Mouse (Mus musculus): ENCODE measurements around the gene Ddx5. TPM values are rescaled to one million over a fixed set of nuclear protein-coding genes. Genes with fewer than 3 reads are reported as not detected.

Ddx5 gene
- polyA plus RNA-seq, 1 experiment, result 198 TPM

DNA sequence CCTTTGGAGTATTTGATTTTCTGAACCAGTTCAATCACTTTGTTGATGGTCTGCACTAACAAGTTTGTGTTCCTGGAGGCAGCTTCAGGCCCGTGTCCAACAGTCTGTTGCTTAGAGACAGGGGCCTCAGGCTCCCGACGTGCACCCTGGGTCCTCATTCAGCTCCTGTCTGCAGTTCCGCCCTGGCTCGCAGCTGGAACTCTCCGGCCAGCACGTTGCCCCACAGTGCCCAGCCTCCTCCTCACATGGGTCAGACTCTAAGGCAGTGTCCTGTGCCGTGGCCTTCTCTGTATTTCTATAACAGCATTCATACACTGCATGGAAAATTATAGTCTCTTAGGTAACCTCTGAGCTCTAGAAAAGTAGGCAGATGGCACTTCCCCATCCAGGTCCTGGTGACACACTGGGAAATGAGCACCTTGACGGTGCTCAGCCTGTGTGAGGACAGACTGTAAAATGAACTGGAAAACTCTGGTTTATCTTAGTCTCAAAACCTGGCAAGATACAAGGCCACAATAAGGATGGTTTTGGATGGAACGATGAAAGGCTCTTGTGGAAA is 13.2 kb upstream of the Ddx5 start:
- no peak overlapping the region for H3ac ChIP-seq (ENCODE audit: control insufficient read depth, insufficient read length)
- no peak overlapping the region for H3K4me3 ChIP-seq
- no peaks in the 10 kb centered on the region for H3K27me3 ChIP-seq (ENCODE audit: control insufficient read depth, insufficient read depth, insufficient read length)
- H3K4me2 ChIP-seq (ENCODE audit: low read depth), result no peak overlapping the region
- peaks cover 23% of the 10 kb centered on the region for H3K36me3 ChIP-seq (ENCODE audit: control insufficient read depth, insufficient read depth)
- no peaks in the 10 kb centered on the region for H3K79me2 ChIP-seq (ENCODE audit: control insufficient read depth, insufficient read depth)
- TF ChIP-seq TCF12 (IDR thresholded peaks at IDR 0.05; ENCODE audit: insufficient read depth, poor library complexity, severe bottlenecking) (no peak), POLR2AphosphoS2 (IDR thresholded peaks at IDR 0.05; ENCODE audit: insufficient read length, low read depth) (no peak), MYOD1 (IDR thresholded peaks at IDR 0.05; ENCODE audit: control insufficient read depth in 1 of 3, insufficient read length in 2 of 3, low read depth in 2 of 3) (no peak), MAX (IDR thresholded peaks at IDR 0.05; ENCODE audit: low read depth) (no peak), SRF (IDR thresholded peaks at IDR 0.05; ENCODE audit: control insufficient read depth, insufficient read length, low read depth) (no peak), CEBPB (IDR thresholded peaks at IDR 0.05; ENCODE audit: insufficient read depth, poor library complexity, severe bottlenecking) (no peak), TCF3 (IDR thresholded peaks at IDR 0.05; ENCODE audit: insufficient read length, low read depth) (no peak), MYOG (IDR thresholded peaks at IDR 0.05; ENCODE audit: control insufficient read depth in 1 of 3, insufficient read depth in 1 of 3, insufficient read length in 2 of 3, low read depth in 2 of 3) (no peak), REST (IDR thresholded peaks at IDR 0.05; ENCODE audit: insufficient read depth, insufficient read length) (no peak), POLR2A (IDR thresholded peaks at IDR 0.05; ENCODE audit: insufficient read length, low read depth) (no peak)

DNA sequence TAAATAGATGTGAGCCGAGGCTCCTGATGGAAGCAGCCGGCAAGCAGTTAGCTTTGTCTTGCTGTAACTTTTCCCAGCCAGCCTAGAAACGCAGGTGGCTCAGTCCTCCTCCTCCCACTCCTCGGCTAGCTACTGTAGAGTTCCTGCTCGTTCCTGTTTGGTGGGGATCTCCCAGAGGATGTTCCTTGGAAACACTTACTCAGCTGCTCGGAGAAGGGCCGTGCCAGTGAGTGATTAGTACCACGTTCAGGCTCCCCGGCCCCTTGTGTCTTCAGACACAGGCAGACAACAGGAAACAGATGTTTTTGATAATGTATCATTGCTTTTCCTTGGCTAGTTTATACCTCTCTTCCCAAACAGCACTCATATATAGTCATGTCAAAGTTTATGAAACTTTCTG is 6.7 kb upstream of the Ddx5 start:
- no peak overlapping the region for H3K4me2 ChIP-seq (ENCODE audit: low read depth)
- peaks cover 10% of the 10 kb centered on the region for H3K79me2 ChIP-seq (ENCODE audit: control insufficient read depth, insufficient read depth)
- H3ac ChIP-seq (ENCODE audit: control insufficient read depth, insufficient read length), result no peak overlapping the region
- H3K27me3 ChIP-seq (ENCODE audit: control insufficient read depth, insufficient read depth, insufficient read length), result no peaks in the 10 kb centered on the region
- H3K4me3 ChIP-seq, result no peak overlapping the region
- TF ChIP-seq E2F4 (IDR thresholded peaks at IDR 0.05; ENCODE audit: insufficient read depth) (no peak), REST (IDR thresholded peaks at IDR 0.05; ENCODE audit: insufficient read depth, insufficient read length) (no peak), USF1 (IDR thresholded peaks at IDR 0.05; ENCODE audit: low read depth) (no peak), MYOD1 (IDR thresholded peaks at IDR 0.05; ENCODE audit: control insufficient read depth in 1 of 3, insufficient read length in 2 of 3, low read depth in 2 of 3) (no peak), POLR2AphosphoS2 (IDR thresholded peaks at IDR 0.05; ENCODE audit: insufficient read length, low read depth) (no peak), CEBPB (IDR thresholded peaks at IDR 0.05; ENCODE audit: insufficient read depth, poor library complexity, severe bottlenecking) (no peak), POLR2A (IDR thresholded peaks at IDR 0.05; ENCODE audit: insufficient read length, low read depth) (no peak), MYOG (IDR thresholded peaks at IDR 0.05; ENCODE audit: control insufficient read depth in 1 of 3, insufficient read depth in 1 of 3, insufficient read length in 2 of 3, low read depth in 2 of 3) (no peak), MAX (IDR thresholded peaks at IDR 0.05; ENCODE audit: low read depth) (no peak), TCF12 (IDR thresholded peaks at IDR 0.05; ENCODE audit: insufficient read depth, poor library complexity, severe bottlenecking) (no peak), TCF3 (IDR thresholded peaks at IDR 0.05; ENCODE audit: insufficient read length, low read depth) (no peak), SRF (IDR thresholded peaks at IDR 0.05; ENCODE audit: control insufficient read depth, insufficient read length, low read depth) (no peak)
- H3K36me3 ChIP-seq (ENCODE audit: control insufficient read depth, insufficient read depth), result peaks cover 50% of the 10 kb centered on the region

DNA sequence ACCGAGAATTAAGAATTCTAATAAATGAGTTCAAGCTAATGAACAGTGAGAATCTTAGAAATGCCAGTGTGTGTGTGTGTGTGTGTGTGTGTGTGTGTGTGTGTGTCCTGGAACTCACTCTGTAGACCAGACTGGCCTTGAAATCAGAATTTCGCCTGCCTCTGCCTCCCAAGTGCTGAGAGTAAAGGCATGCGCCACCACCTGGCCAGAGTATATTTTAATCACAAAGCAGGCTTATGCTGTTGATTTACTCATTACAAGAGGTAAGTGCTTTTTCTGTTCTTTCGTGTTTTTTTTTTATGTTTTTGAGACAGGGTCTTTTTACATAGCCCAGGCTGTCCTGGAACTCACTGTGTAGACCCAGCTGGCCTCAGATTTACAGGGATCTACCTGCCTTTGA is 4.9 kb upstream of the Ddx5 start:
- peaks cover 23% of the 10 kb centered on the region for H3K79me2 ChIP-seq (ENCODE audit: control insufficient read depth, insufficient read depth)
- H3K4me2 ChIP-seq (ENCODE audit: low read depth), result no peak overlapping the region
- TF ChIP-seq TCF3 (IDR thresholded peaks at IDR 0.05; ENCODE audit: insufficient read length, low read depth) (no peak), SRF (IDR thresholded peaks at IDR 0.05; ENCODE audit: control insufficient read depth, insufficient read length, low read depth) (no peak), MYOD1 (IDR thresholded peaks at IDR 0.05; ENCODE audit: control insufficient read depth in 1 of 3, insufficient read length in 2 of 3, low read depth in 2 of 3) (no peak), E2F4 (IDR thresholded peaks at IDR 0.05; ENCODE audit: insufficient read depth) (no peak), TCF12 (IDR thresholded peaks at IDR 0.05; ENCODE audit: insufficient read depth, poor library complexity, severe bottlenecking) (no peak)
- H3K36me3 ChIP-seq (ENCODE audit: control insufficient read depth, insufficient read depth), result peaks cover 50% of the 10 kb centered on the region
- no peaks in the 10 kb centered on the region for H3K27me3 ChIP-seq (ENCODE audit: control insufficient read depth, insufficient read depth, insufficient read length)
- no peak overlapping the region for H3ac ChIP-seq (ENCODE audit: control insufficient read depth, insufficient read length)
- no peak overlapping the region for H3K4me3 ChIP-seq

DNA sequence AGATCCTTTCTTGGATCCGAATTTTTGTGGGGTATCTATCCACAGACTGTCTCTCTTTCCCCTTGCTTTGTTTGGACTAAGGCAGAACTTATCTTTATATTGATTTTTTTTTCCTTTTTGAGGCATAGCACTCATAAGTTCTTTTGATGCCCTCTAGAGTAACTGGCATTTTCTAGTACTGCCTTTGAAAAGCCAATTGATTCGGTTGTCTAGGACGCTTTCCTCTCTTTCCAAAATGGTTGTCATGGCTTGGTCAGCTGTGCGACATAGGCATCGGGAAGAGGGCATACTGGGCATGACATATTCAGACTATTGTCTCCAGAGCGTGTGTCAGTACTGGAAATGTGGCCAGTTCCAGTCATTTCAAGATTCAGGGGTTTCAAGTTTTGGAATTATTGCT is 664 bp upstream of the Ddx5 start:
- Histone ChIP-seq H3K27me3 (ENCODE audit: control insufficient read depth, insufficient read depth, insufficient read length) (no peaks in the 10 kb centered on the region), H3ac (ENCODE audit: control insufficient read depth, insufficient read length) (peak overlapping the region; percentile 49), H3K79me2 (ENCODE audit: control insufficient read depth, insufficient read depth) (peaks cover 60% of the 10 kb centered on the region), H3K4me3 (peak overlapping the region; percentile 92), H3K4me2 (ENCODE audit: low read depth) (peak overlapping the region; percentile 72), H3K36me3 (ENCODE audit: control insufficient read depth, insufficient read depth) (peaks cover 43% of the 10 kb centered on the region)
- no peak for TF ChIP-seq SRF (IDR thresholded peaks at IDR 0.05; ENCODE audit: control insufficient read depth, insufficient read length, low read depth)
- TF ChIP-seq MAX (IDR thresholded peaks at IDR 0.05; ENCODE audit: low read depth), result no peak
- no peak for TF ChIP-seq E2F4 (IDR thresholded peaks at IDR 0.05; ENCODE audit: insufficient read depth)
- TF ChIP-seq POLR2AphosphoS2 (IDR thresholded peaks at IDR 0.05; ENCODE audit: insufficient read length, low read depth), result no peak

DNA sequence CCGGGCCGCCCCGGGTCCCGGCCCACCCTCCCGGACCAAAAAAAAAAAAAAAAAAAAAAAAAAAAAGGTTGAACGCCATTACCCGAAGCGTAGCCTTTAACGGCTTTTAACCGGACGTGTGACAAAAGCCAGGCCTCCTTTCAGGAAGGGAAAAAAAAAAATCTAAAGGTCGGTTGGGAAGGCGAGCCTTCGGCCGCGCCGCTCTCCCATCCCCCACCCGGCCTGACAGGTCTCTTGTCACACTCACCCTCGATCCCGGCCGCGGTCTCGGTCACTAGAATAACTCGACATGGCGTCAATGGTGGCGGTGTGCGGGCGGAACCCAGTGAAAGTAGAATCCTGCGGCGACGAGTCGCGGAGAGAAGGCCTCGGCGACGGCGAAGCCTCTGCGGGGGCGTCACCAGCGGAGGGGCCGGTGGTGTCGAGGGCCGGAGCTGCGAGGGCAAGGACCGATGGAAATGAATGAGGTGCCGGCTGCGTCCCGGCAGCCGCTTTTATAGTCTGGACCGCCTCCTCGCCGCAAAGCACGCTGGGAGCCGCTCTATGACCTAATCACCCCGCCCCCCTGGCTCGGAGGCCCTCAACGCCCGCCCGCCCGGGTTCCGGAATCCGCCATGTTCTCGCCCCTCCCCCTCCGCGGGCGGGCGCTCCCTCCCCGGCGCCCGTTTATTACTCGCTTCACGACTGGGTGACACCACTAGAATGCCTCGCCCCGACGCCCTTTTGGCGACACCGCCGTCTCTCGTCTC is 785 bp downstream of the Ddx5 start:
- H3K27me3 ChIP-seq (ENCODE audit: control insufficient read depth, insufficient read depth, insufficient read length), result no peaks in the 10 kb centered on the region

More for the DNA sequence above, 785 bp downstream of the Ddx5 start:
- Histone ChIP-seq H3K4me3 (peak overlapping the region; percentile 92), H3K4me2 (ENCODE audit: low read depth) (no peak overlapping the region), H3K79me2 (ENCODE audit: control insufficient read depth, insufficient read depth) (peaks cover 73% of the 10 kb centered on the region), H3K36me3 (ENCODE audit: control insufficient read depth, insufficient read depth) (peaks cover 53% of the 10 kb centered on the region), H3ac (ENCODE audit: control insufficient read depth, insufficient read length) (peak overlapping the region; percentile 49)
- TF ChIP-seq MYOD1 (IDR thresholded peaks at IDR 0.05; ENCODE audit: control insufficient read depth in 1 of 3, insufficient read length in 2 of 3, low read depth in 2 of 3) (peak in 1 of 3 experiments; percentile 7), REST (IDR thresholded peaks at IDR 0.05; ENCODE audit: insufficient read depth, insufficient read length) (peak; percentile 63), TCF12 (IDR thresholded peaks at IDR 0.05; ENCODE audit: insufficient read depth, poor library complexity, severe bottlenecking) (no peak), POLR2AphosphoS2 (IDR thresholded peaks at IDR 0.05; ENCODE audit: insufficient read length, low read depth) (peak; percentile 99), USF1 (IDR thresholded peaks at IDR 0.05; ENCODE audit: low read depth) (no peak), TCF3 (IDR thresholded peaks at IDR 0.05; ENCODE audit: insufficient read length, low read depth) (no peak), MAX (IDR thresholded peaks at IDR 0.05; ENCODE audit: low read depth) (no peak), CEBPB (IDR thresholded peaks at IDR 0.05; ENCODE audit: insufficient read depth, poor library complexity, severe bottlenecking) (no peak), MYOG (IDR thresholded peaks at IDR 0.05; ENCODE audit: control insufficient read depth in 1 of 3, insufficient read depth in 1 of 3, insufficient read length in 2 of 3, low read depth in 2 of 3) (peak in 1 of 3 experiments; percentile 31), POLR2A (IDR thresholded peaks at IDR 0.05; ENCODE audit: insufficient read length, low read depth) (peak; percentile 96), E2F4 (IDR thresholded peaks at IDR 0.05; ENCODE audit: insufficient read depth) (peak; percentile 41), SRF (IDR thresholded peaks at IDR 0.05; ENCODE audit: control insufficient read depth, insufficient read length, low read depth) (no peak)
